Mouse (Mus musculus) liver, embryonic 15.5 days (tissue): ENCODE measurements around the gene Gtf3c2. TPM values are rescaled to one million over a fixed set of nuclear protein-coding genes. Genes with fewer than 3 reads are reported as not detected.
A peak's percentile ranks its signal among the peaks of the same experiment; 100 is the strongest.

Source experiments
- ATAC-seq: fragments of 200-750 bp; cut with Nextera tagmentation; 2 replicates; pipeline ENCODE4 v1.8.0; 2017; ENCODE audit warnings: moderate number of reproducible peaks, mild to moderate bottlenecking, moderate library complexity; ENCODE audit not compliant: insufficient read depth
- H3K27ac ChIP-seq: fragments of 300-500 bp; sonication (generic); replicated peaks from 2 replicates; pipeline ENCODE4 v1.5.1; 2015; ENCODE audit warnings: mild to moderate bottlenecking, inconsistent platforms
- H3K27me3 ChIP-seq: fragments of 300-500 bp; sonication (generic); 2 replicates; pipeline ENCODE4 v1.6.1; 2015; ENCODE audit warnings: mild to moderate bottlenecking, inconsistent platforms
- H3K36me3 ChIP-seq: fragments of 300-500 bp; sonication (generic); replicated peaks from 2 replicates; pipeline ENCODE4 v1.6.1; 2015; ENCODE audit warnings: moderate library complexity, mild to moderate bottlenecking, inconsistent platforms
- H3K4me1 ChIP-seq: fragments of 300-500 bp; sonication (generic); replicated peaks from 2 replicates; pipeline ENCODE4 v1.6.1; 2015; ENCODE audit warnings: inconsistent platforms
- H3K4me2 ChIP-seq: fragments of 300-500 bp; sonication (generic); 2 replicates; pipeline ENCODE4 v1.6.1; 2015; ENCODE audit warnings: moderate library complexity, mild to moderate bottlenecking, inconsistent platforms
- H3K4me3 ChIP-seq: fragments of 300-500 bp; sonication (generic); replicated peaks from 2 replicates; pipeline ENCODE4 v1.5.1; 2015; ENCODE audit warnings: mild to moderate bottlenecking, inconsistent platforms
- H3K9ac ChIP-seq: fragments of 300-500 bp; sonication (generic); 2 replicates; pipeline ENCODE4 v1.6.1; 2015; ENCODE audit warnings: moderate library complexity, mild to moderate bottlenecking, inconsistent platforms
- H3K9me3 ChIP-seq: fragments of 300-500 bp; sonication (generic); replicated peaks from 2 replicates; pipeline ENCODE4 v1.6.1; 2016; ENCODE audit warnings: inconsistent platforms
- WGBS: fragments of 180-500 bp; shearing (Covaris S2); methylation state at CpG from one replicate; pipeline ENCODE4 v1.1.7; 2015; ENCODE audit warnings: mixed read lengths; ENCODE audit not compliant: insufficient replicate concordance; 5-methylcytosine and 5-hydroxymethylcytosine counted together
- polyA plus RNA-seq: library from polyadenylated mRNA; unstranded; fragments of >200 nt; fragmentation: Nextera tagmentation; extraction: Ambion mirVana; gene quantifications from 2 replicates; pipeline ENCODE4 v1.2.1, GENCODE M21; 2015

Gtf3c2 gene
- polyA plus RNA-seq, 1 experiment from 2014 or later: 28.8 TPM

- ATAC-seq: no peak
- Histone ChIP-seq H3K27me3 (no peaks in the 10 kb centered on the region), H3K36me3 (peaks cover 14% of the 10 kb centered on the region), H3K4me2 (peak overlapping the region; percentile 92), H3K9ac (no peak overlapping the region), H3K4me3 (no peak overlapping the region), H3K4me1 (peaks cover 59% of the 10 kb centered on the region), H3K9me3 (no peaks in the 10 kb centered on the region), H3K27ac (no peak overlapping the region)
- WGBS: 85% methylated on average over 9 of the region's 9 CpGs
Measured at GRCm38 (mm10) chr5:31181183-31181770, 1.3 kb upstream of the Gtf3c2 start.

DNA sequence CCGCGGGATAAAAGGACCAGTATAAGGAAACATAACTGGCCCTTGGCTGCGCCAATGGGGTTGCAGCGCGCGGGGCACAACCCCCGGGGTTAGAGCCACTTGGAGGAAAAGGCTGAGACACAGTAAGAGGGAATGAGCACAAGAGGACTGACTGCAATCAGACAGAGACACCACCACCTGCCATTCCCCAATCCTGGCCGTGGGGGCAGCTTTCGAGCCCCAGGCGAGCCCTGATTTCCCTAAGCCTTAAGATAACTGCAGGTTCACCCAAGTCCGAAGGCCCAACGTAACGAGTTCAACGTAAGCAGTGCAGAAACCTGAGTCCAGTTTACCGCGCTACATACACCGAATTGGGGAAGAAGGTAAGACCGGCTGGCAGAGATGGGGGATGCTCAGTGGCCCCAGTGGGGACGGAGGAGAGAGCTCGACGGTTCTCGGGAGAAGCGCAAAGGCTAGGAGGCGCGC lies 611 bp downstream of the Gtf3c2 start:
- WGBS: under 1% methylated on average over 25 of the region's 25 CpGs

DNA sequence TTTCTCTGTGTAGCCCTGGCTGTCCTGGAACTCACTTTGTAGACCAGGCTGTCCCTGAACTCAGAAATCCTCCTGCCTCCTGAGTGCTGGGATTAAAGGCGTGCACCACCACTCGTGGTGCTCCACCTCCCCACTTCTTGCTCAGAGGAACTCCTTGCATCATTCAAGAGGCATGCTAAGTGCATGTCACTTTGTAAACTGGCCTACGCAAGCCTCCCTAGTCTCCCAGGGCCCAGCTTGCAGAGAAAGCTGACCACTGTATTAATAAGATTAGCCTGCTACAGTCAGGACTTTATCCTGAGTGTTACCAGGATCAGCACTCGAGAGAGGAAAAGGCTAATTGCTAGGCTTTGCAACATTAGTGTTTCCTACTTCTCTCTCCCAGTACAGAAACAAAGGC lies 11.3 kb downstream of the Gtf3c2 start:
- Histone ChIP-seq H3K4me1 (no peaks in the 10 kb centered on the region; the same call in 1 of the 2 replicates), H3K9ac (no peak overlapping the region), H3K27me3 (no peaks in the 10 kb centered on the region), H3K9me3 (no peaks in the 10 kb centered on the region), H3K27ac (no peak overlapping the region), H3K36me3 (peaks cover 98% of the 10 kb centered on the region), H3K4me3 (no peak overlapping the region), H3K4me2 (no peak overlapping the region)
- no peak for ATAC-seq
- 86% methylated on average over 4 of the region's 4 CpGs for WGBS

More for the DNA sequence above, 611 bp downstream of the Gtf3c2 start:
- peak overlapping the region; percentile 92 for H3K4me2 ChIP-seq
- peak overlapping the region; percentile 73 for H3K4me3 ChIP-seq
- H3K9ac ChIP-seq: peak overlapping the region; percentile 77
- peaks cover 25% of the 10 kb centered on the region for H3K36me3 ChIP-seq
- H3K9me3 ChIP-seq: no peaks in the 10 kb centered on the region
- peaks cover 48% of the 10 kb centered on the region for H3K4me1 ChIP-seq
- peak; percentile 62 for ATAC-seq
- no peaks in the 10 kb centered on the region for H3K27me3 ChIP-seq
- H3K27ac ChIP-seq: peak overlapping the region; percentile 99

DNA sequence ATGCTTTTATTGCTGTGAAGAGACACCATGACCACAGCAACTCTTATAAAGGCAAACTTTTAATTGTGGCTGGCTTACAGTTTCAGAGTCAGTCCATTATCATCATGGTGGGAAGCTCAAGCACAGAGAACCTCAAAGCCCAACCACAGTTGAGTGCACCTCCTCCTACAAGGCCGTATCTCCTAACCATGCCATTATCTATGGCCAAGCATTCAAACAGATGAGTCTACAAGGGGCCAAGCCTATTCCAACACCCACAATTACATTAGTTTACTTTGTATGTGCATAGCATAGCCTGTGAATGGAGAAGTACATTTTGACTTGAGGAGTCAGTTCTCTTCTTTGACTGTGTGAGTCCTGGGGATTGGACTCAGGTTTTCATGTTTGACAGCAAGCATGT lies 15.1 kb downstream of the Gtf3c2 start:
- peaks cover 94% of the 10 kb centered on the region for H3K36me3 ChIP-seq
- H3K9ac ChIP-seq: no peak overlapping the region
- ATAC-seq: peak; percentile 51
- H3K4me2 ChIP-seq: 0 out of 2 replicates have a peak overlapping the region, but pooled peaks have one; percentile 13
- no peaks in the 10 kb centered on the region for H3K27me3 ChIP-seq
- H3K4me1 ChIP-seq: peaks cover 8% of the 10 kb centered on the region; the same call in 1 of the 2 replicates
- no peaks in the 10 kb centered on the region for H3K9me3 ChIP-seq
- H3K27ac ChIP-seq: no peak overlapping the region
- 51% methylated on average over 1 of the region's 1 CpGs for WGBS
- H3K4me3 ChIP-seq: no peak overlapping the region

GRCm38 (mm10) chr5:31162462-31162861 lies 17.5 kb downstream of the Gtf3c2 start:
- H3K4me3 ChIP-seq: no peak overlapping the region
- 0 out of 2 replicates have a peak, but pooled peaks have one; percentile 51 for ATAC-seq
- H3K9me3 ChIP-seq: no peaks in the 10 kb centered on the region
- no peaks in the 10 kb centered on the region for H3K27me3 ChIP-seq
- H3K36me3 ChIP-seq: peaks cover 94% of the 10 kb centered on the region
- no peak overlapping the region for H3K27ac ChIP-seq
- H3K9ac ChIP-seq: no peak overlapping the region
- peaks cover 8% of the 10 kb centered on the region; the same call in 1 of the 2 replicates for H3K4me1 ChIP-seq
- no peak overlapping the region for H3K4me2 ChIP-seq

DNA sequence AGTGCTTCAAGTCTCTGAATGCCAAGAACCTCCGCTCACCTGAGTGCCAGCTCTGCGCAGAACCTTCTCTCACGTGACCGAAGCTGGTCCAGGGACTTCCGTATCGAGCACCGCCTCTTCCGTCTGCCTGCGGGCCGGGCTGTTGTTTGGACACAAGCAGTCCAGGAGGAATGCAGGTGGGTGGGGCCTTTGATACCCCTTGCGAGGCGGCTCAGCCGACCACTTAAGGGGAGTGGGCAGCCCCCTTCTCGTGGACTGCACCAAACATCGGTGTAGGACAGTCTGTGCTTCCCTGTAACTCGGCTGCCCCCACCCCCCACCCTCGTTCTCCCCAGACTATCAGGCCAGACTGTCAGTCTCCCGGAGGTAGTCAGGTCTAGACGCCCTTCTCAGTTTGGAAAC lies 25.8 kb downstream of the Gtf3c2 start, which contains the start of gene Mpv17:
Gene Mpv17 (minus strand): TSS at position 100 of the 402 bp plus-strand sequence.
- Histone ChIP-seq H3K27me3 (no peaks in the 10 kb centered on the region), H3K27ac (peak within 1 kb of the TSS; percentile 76)
- WGBS: under 1% methylated on average over 19 of the region's 19 CpGs

DNA sequence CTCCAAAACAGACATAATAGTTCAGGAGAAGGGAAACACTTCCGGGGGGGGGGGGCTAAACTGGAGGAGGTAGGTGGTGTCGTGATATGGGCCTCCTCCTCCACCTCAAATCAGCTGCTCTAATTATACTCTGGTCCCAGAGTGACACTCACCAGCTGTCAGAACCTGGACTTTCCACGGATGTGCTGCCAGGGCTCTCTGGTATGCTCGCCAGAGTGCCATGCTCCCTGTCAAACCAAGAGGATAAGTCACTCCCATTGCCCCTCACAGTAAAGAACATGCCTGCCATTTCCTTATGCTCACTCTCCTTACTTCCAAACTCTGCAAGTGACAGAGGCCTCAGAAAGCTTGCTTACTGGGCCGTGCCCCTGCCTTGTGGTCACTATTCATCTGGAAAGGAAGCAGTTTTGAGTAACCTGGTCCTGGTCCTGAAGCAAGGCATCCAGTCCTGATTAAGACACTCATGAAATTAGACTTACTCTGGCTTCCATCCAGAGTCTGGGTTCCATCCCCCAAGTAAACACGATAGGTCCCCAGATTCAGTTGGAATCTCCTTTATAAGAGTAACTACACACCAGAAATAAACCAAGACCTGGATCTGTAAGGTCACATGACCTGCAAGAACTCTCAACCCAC lies 26.3 kb downstream of the Gtf3c2 start:
- H3K27me3 ChIP-seq: no peaks in the 10 kb centered on the region
- H3K4me3 ChIP-seq: peak overlapping the region; percentile 72
- peak overlapping the region; percentile 86 for H3K4me2 ChIP-seq
- peaks cover 20% of the 10 kb centered on the region for H3K36me3 ChIP-seq
- ATAC-seq: no peak
- 38% methylated on average over 6 of the region's 6 CpGs for WGBS
- H3K4me1 ChIP-seq: peaks cover 20% of the 10 kb centered on the region
- H3K9ac ChIP-seq: peak overlapping the region; percentile 80
- H3K27ac ChIP-seq: no peak overlapping the region
- H3K9me3 ChIP-seq: no peaks in the 10 kb centered on the region

More for the DNA sequence above, 25.8 kb downstream of the Gtf3c2 start, which contains the start of gene Mpv17:
- Histone ChIP-seq H3K36me3 (peaks cover 25% of the 10 kb centered on the region), H3K4me1 (peaks cover 20% of the 10 kb centered on the region), H3K4me3 (peak within 1 kb of the TSS; percentile 72), H3K9ac (peak within 1 kb of the TSS; percentile 80), H3K9me3 (no peaks in the 10 kb centered on the region), H3K4me2 (peak within 1 kb of the TSS; percentile 86)
- peak; percentile 88 for ATAC-seq

DNA sequence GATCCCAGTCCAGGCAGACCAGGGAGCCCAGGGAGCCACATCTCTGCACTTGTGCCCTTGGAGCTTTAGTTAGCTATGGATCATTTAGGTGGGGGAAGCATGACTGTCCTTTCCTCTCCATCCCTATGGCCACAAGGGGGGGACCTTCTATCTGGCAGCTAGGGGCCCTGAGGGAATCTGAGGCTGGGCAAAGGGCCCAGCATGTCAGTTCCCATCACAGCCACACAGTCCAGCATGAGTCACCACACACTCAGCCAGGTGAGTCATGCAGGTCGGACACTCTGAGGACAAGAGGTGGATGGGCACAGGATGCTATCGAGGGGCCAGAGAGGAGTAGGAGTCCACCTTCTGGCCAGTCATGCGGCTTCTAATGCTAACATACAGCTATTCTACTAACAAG lies 28.2 kb downstream of the Gtf3c2 start:
- no peak overlapping the region for H3K4me3 ChIP-seq
- peaks cover 20% of the 10 kb centered on the region for H3K4me1 ChIP-seq
- WGBS: 79% methylated on average over 3 of the region's 3 CpGs
- no peaks in the 10 kb centered on the region for H3K9me3 ChIP-seq
- ATAC-seq: no peak
- H3K27me3 ChIP-seq: no peaks in the 10 kb centered on the region
- no peak overlapping the region for H3K27ac ChIP-seq
- peaks cover 1% of the 10 kb centered on the region for H3K36me3 ChIP-seq
- no peak overlapping the region for H3K9ac ChIP-seq
- no peak overlapping the region for H3K4me2 ChIP-seq

DNA sequence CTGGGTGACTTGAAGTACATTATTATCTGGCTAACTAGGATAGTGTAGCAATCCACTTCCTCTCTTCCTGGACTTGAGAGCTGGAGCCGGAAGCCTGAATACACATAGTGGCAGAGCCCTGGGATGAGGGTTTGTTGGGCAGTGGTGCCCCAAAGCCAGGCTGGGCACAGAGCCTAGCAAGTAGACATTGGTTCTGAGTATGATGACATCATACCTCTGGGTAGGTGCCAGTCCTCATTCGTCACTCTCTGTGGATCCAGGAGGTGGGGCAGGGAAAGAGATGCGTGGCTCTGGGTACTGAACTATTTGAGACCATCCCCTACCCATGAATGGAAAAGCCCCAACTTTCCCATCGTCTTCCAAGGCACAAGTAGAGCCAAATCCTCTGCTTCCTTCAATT lies 30.2 kb downstream of the Gtf3c2 start:
- H3K4me1 ChIP-seq: peaks cover 18% of the 10 kb centered on the region
- no peaks in the 10 kb centered on the region for H3K36me3 ChIP-seq
- H3K4me3 ChIP-seq: no peak overlapping the region
- H3K27me3 ChIP-seq: no peaks in the 10 kb centered on the region
- no peak overlapping the region for H3K9ac ChIP-seq
- no peak overlapping the region for H3K27ac ChIP-seq
- 75% methylated on average over 4 of the region's 4 CpGs for WGBS
- H3K4me2 ChIP-seq: no peak overlapping the region
- no peaks in the 10 kb centered on the region for H3K9me3 ChIP-seq
- ATAC-seq: no peak

DNA sequence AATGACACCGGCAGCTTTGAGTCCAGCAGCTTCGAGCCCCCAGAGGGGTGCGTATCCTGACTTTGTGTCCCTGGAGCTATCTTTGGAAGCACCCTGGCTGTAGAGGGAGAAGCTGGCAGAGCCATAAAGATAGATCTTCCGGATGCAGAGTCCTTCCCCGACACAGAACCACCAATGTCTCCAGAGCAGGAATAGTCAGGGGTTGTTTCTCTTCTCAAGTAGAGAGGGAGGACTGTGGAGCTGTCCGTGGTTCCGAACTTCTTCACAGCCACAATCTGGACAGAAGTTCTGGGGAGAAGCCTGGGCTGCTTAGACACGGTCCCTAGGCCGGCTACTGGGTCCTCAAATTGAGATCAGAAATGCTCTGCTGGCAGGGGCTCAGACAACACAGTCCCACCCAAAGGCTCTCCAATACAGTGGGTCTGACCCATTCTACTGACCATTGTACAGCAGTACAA lies 40.9 kb downstream of the Gtf3c2 start:
- WGBS: 12% methylated on average over 9 of the region's 9 CpGs
- 0 out of 2 replicates have a peak, but pooled peaks cover 3% of the 10 kb centered on the region for H3K4me1 ChIP-seq
- no peak for ATAC-seq
- 0 out of 2 replicates have a peak, but pooled peaks cover 4% of the 10 kb centered on the region for H3K36me3 ChIP-seq
- no peaks in the 10 kb centered on the region for H3K9me3 ChIP-seq
- H3K4me3 ChIP-seq: no peak overlapping the region
- no peak overlapping the region for H3K9ac ChIP-seq
- H3K27ac ChIP-seq: no peak overlapping the region
- H3K27me3 ChIP-seq: peaks cover 63% of the 10 kb centered on the region
- H3K4me2 ChIP-seq: no peak overlapping the region

GRCm38 (mm10) chr5:31138241-31138967 lies 41.5 kb downstream of the Gtf3c2 start, which contains the start of gene Ucn:
Ucn (minus strand) TSS chr5:31138829.
- Histone ChIP-seq H3K4me2 (no peak within 1 kb of the TSS), H3K27ac (no peak within 1 kb of the TSS), H3K4me3 (no peak within 1 kb of the TSS), H3K36me3 (0 out of 2 replicates have a peak, but pooled peaks cover 3% of the 10 kb centered on the region), H3K9ac (no peak within 1 kb of the TSS), H3K9me3 (no peaks in the 10 kb centered on the region), H3K27me3 (peaks cover 69% of the 10 kb centered on the region), H3K4me1 (0 out of 2 replicates have a peak, but pooled peaks cover 3% of the 10 kb centered on the region)
- 3% methylated on average over 52 of the region's 52 CpGs for WGBS
- ATAC-seq: no peak
